Mouse (Mus musculus): ENCODE results near the gene Socs7.

Gene Socs7

DNA sequence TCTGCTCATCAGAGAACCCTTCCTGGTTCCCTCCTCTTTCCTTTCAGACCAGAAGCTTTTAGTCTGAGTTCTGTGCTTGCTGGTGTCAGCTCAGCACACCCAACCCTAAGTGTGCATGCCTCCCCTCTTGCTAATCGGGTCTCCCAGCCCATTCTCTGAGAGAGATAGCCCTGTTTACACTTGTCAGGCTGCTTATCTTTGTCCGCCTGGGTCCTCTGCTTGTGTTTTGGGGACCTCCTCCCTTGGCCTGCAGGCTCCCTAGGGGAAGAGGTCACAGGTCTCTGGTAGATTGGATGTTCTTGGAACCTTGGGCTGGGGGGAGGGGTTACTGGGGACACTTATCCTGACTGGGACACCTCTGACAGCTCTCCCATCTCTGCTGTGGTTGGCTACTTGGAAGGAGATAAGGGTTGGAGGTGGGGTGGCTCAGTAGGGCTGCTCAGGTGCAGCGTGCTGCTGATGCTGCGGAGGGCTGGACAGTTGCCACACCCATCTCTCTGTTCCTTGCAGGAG is 83.7 kb downstream of the Socs7 start:
- DNase-seq (ENCODE audit: low read depth): no peak

- DNase-seq (ENCODE audit: low read depth): no peak
These were observed 85.6 kb downstream of the Socs7 start for GRCm38 (mm10) chr11:97447979-97448378.

All from c-Kit-positive CD71-negative TER-119-negative erythroid progenitor cells, embryonic 14.5 days (primary cell).